Mouse (Mus musculus) left cerebral cortex, postnatal 25 days (tissue): ENCODE data around the gene Trib2. TPM values are rescaled to one million over a fixed set of nuclear protein-coding genes. Genes with fewer than 3 reads are reported as not detected.
A peak's percentile ranks its signal among the peaks of the same experiment; 100 is the strongest.

Experiments used
- DNase-seq, 2 experiments: peaks; one replicate each; pipeline ENCODE4 v3.0.0; 2022; ENCODE audit warnings: low spot score in 2 of 2, mixed read lengths in 1 of 2
- intact Hi-C: fragments of 180-260 bp; cut with DNase I; formaldehyde crosslinking; loops from one replicate; pipeline ENCODE4 v1.15.1; 2025
- microRNA-seq, 2 experiments: library from miRNA; unstranded; fragments of <30 nt; microRNA quantifications; one replicate each; pipeline ENCODE4 v1.2.0; 2022
- total RNA-seq, 2 experiments: library from RNA; stranded (reverse); gene quantifications; 2 replicates each; pipeline ENCODE4 v1.2.3; 2021

Gene Trib2
- total RNA-seq, 2 experiments from 2014 or later: 43.4 to 60.5 TPM

DNA sequence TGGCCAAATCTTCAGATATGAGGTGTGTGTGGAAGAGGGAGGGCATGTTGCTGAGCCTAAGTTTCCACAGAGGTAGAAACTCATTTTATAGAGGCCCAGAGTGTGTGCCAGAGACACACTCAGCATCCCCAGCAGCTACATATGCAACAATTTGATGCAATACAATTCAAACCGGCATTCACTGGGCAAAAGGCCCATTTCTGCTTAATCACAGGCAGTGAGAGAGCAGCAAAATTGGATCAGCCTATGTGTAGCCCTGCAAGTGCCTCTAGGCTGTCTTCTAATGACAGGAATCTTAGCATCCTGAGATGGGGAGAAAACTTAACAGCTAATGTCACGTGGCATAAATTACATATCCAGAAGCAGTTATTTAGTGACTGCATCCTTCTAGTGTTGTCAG, 26.5 kb downstream of the Trib2 start:
- intact Hi-C loops: no loop called here
- DNase-seq: no peak

DNA sequence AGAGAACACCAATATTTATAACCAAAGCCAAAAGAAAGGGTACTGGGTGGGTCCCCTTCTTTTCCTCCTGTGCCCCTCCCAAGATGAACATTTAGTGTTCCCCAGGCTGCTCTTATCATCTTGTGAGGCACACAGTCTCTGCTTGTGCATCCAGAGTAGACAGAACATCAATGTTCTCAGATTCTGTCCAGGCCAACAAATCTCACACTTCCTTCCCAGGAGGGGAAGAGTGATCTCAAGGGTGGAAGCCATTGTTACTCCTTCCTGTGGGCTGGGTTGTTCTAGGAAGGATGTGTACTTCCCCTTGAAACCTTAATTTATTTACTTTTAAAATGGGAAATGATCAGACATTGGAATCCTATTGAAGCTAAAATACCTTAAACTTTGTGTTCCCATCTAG, 39.7 kb downstream of the Trib2 start:
- DNase-seq: no peak
- intact Hi-C loops: no loop called here

DNA sequence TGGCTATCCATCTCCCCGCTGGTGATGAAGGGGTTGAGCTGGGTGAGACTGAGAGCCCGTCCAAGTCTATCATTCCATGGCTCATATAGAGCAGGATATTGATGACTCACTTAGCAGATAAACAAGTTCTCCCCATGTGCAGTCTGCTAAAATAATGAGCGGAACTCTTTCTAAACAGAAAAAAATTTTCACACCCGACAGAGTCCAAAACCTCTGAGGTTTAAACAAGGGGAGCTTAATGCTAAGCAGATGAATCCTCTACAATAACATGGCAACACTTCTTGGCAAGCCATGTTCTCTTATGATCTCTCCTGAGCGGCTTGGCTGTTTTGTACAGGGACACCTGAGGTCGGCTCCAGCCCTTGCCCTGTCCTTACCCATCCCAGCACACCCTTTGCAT, 45.0 kb downstream of the Trib2 start:
- no peak for DNase-seq
- intact Hi-C loops: no loop called here

DNA sequence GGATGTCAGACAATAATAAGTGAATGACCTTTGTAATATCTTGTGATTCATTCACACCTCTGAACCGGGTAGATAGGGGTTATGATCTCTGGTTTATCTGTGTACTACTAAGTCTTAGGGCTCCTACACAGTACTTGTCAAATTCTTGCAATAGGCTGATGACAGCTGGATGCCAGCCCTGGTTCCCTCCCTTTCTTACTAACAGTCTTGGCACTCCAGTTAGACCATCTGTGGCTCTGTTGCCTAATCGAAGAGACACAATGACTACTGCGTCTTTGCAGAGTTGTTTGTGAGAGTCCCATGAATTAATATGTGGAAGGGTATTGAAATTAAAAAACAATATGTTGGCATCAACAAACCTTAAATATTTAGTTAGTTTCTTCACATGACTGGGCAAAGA, 48.2 kb downstream of the Trib2 start:
- no peak for DNase-seq

DNA sequence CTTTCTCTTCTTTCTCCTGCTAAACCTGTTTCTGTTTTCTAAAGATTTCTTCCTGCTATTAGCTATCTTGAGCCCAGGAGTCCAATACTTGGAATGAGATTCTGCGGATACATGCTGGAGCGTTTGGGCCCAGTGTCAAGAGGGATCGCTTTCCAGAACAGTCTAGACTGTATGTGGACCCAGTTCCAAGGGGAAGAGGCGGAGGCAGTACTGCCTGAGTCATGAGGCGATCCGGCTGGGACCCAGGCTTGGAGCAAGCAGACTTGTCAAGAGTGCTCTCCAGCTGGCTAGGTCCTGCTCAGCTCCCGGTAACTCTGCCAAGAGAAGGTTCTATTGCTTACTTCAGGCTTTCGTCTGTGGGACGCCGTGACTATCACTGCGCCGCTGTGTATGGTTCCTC, 50.7 kb downstream of the Trib2 start:
- peak in 1 of 2 experiments; percentile 74 for DNase-seq
- intact Hi-C loops: no loop called here

More for the DNA sequence above, 48.2 kb downstream of the Trib2 start:
- intact Hi-C loops: no loop called here

DNA sequence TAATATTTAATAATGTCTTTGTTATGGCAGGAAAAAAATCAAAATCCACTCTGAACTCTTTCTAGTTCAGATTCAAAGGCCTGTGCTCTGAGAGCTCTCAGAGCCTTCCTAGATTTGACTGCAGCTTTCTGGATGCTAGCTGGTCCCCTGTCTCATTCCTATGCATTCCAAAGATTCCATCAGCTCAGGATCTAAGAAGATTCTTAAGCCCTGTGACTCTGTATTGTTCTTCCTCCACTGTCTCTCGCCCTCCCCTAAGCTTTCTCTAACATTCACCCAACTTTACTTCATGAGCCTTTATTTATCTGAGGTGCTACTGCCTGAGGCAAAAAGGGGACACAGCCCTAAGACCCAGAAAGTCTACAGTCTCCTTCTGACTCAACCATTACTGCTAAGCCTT, 51.5 kb downstream of the Trib2 start:
- no peak for DNase-seq
- intact Hi-C loops: no loop called here

DNA sequence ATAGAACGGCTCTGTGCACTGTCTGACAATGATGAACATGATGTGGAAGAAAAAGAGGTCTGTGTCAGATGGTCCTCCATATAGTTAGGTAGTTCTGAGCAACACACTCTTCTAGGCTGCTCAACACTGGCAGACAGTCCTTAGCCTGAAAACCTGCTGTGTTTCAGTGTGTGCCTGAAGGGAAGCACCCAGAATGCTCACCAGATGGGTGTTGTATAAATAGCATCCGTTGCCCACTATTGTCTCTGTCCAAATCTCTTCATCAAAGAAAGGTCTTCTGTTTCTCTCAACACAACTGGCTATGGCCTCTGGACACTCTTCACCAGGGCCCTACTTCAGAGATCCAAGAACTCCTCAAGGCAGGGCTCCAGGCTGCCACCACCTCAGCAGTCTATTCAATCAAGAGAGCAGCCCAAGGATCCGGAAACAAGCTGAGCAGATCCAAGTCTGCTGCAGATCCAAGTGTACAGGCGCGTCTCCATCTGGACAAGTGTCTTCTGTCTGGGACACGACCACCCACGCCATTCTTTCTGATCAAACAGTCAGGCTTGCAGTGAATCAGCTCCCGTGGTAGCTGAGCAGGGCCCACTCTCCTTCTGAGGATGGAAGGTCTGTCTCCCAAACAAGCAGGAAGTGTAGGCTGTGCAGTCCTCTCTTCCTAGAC, 55.1 kb downstream of the Trib2 start:
- intact Hi-C loops: loop anchor here (1.0 to 5.0 kb wide), 4 partner anchors 49 to 391 kb away; no protein-coding TSS in a partner anchor
- peak; percentile 79 to 98 for DNase-seq

DNA sequence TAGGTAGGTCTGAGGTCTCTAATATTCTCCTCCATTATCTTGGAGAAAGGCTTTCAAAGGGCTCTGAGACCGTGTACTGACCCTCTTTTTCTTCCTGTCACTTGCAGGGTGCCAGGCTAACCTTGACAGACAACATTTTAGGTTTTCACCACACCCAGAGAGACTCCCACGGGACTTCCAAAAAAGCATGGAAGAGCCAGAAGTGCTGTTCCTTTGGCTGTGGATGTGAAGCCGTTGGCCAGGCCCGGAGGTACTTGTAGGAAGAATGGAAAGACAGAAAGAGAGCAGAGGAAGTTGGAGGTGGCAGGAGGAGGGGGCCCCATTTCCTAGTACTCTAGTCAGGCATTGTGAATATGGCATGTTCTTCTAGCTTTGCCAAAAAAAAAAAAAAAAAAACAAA, 56.0 kb downstream of the Trib2 start:
- intact Hi-C loops: loop anchor here (1.0 to 5.0 kb wide), 4 partner anchors 50 to 392 kb away; no protein-coding TSS in a partner anchor
- DNase-seq: peak in 1 of 2 experiments; percentile 64

DNA sequence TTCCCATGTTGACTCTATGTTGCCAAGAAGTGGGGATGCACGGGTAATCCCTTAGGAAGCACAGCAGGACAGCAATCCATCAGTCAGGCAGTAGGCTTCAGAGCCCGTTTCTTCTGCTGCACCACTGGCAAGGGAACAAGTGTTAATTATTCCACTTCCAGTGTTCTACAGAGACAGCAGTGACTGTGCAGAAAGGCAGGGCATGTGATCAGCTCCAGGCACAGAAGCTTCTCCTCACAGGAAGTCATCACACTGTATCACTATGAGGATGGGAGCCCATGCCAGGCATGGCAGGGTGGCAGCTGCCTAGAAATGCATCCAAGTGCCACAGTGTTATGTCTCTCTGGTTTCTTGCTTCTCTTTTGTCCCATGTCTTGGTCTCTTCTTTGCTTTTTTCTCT, 57.9 kb downstream of the Trib2 start:
- peak; percentile 64 to 94 for DNase-seq
- intact Hi-C loops: loop anchor here (2.0 to 5.0 kb wide), 2 partner anchors 78 to 152 kb away; no protein-coding TSS in a partner anchor

DNA sequence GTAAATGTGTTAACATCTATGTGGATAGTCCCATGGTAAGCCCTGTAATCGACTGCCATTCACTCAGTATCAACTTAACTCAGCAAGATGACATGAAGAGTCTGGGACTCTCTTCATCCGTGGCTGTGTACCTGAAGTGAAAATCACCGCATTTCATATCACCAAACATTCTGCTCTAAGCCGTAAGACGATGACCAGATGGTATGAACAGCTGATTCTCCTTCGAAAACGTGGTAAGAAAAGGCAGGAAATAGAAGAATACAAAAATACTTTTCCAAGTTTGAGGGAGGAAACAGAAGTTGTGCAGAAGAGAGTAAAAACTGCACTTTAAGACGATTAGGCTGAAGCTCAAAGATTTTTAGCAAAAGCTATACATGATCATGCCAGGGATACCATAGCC, 59.4 kb downstream of the Trib2 start:
- intact Hi-C loops: loop anchor here (5.0 kb wide), 1 partner anchor 150 kb away; no protein-coding TSS in a partner anchor
- peak; percentile 39 to 81 for DNase-seq

DNA sequence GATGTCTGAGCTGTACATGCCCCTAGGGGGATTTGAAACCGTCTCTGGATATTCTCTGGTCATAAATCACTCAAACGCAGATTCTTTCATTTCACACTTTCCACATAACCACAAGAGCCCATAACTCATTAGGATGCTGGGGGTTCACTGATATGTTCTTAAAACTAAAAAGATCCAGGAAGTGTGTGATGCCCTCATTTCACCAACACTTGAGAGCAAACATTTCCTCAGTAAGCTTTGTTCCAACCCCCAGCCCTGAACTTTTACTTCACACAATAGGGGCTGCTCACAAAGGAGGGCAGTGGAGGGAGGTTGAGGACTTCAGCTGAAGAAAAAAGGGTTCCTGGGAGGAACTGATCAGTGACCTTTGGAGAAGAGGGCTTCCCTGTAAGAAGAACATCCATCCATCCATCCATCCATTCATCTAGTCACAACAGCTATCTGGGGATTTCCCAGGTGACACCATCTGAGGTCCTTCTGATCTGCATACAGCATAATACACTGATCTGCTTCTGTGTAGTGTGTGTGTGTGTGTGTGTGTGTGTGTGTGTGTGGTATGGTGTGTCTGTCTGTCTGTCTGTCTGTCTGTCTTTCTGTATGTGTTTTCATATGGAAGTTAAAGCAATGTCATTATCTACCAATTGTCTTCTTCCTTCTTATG, 61.6 kb downstream of the Trib2 start:
- intact Hi-C loops: loop anchor here (5.0 kb wide), 1 partner anchor 148 kb away; no protein-coding TSS in a partner anchor

DNA sequence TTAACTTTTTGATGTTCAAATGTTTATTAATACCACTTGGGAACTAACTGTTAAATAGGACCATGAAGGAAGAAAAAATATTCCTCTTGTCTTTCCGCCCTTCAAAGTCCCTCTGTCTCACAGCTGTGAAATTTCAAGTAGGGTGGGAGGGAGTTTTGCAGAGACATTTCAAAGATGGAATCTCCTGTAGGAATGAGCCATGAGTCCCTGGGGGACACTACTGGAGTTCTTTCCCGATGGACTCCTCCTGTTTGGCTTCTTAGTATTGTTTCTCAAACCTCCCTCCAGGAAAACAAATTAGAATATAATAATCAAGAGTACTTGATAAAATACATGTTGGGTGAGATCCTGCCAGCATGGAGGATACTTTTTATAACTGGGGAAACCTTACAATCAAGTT, 62.1 kb downstream of the Trib2 start:
- DNase-seq: no peak
- intact Hi-C loops: loop anchor here (5.0 kb wide), 1 partner anchor 147 kb away; no protein-coding TSS in a partner anchor

More for the DNA sequence above, 61.6 kb downstream of the Trib2 start:
- DNase-seq: no peak

DNA sequence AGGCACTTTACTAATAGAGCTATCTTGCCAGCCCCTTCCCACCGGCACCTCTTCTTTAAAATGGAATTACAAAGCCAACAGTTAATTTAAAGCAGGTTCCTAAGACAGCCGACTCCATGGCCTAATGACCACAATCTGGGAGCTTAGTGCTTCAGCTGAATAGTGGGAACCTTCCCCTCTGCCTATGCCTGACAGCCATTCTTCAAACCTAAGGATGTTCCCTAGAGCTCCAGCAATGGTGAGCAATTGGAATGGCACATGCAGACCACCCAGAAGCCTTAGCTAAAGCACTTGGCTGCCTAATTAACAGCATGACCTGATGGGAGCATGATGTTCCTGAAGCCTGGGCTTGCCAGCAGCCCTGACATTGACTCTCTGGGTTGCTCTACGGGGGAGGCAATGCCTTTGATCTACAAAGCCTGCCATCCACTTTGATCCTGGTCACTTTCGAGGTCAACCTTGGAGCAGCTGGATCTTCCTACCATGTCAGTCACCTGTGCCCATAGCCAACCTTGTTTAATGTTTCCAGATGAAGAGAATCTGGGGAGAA, 67.0 kb downstream of the Trib2 start:
- intact Hi-C loops: no loop called here
- no peak for DNase-seq

DNA sequence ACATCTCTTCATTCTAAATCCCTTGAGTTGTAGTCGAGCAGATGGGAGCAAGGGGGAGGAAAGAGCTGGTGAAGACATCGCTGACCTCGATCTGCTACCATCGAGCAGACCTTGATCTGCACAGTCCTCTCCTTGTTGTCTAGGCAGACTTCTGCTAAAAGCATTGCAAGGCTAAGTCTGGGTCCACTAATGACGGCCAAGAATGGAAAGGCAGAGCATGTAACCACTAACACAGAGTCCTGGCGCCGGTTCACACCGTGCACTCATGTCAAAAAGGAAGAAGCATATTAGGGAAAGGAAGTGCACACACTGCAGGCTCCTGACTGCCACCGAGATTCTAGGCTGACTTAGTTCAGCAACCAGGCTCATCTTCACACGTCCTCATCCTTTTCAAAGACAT, 71.0 kb downstream of the Trib2 start:
- intact Hi-C loops: no loop called here
- no peak for DNase-seq

Small RNA genes within 50 kb of the gene (microRNA-seq; reads per million reads assigned to microRNA genes)
- 0 reads per million in 2 experiments for gene Mir6387
